Mouse (Mus musculus) heart, embryonic 11.5 days (tissue): ENCODE data around the gene Snd1. TPM values are rescaled to one million over a fixed set of nuclear protein-coding genes. Genes with fewer than 3 reads are reported as not detected.
A peak's percentile ranks its signal among the peaks of the same experiment; 100 is the strongest.

Source experiments
- ATAC-seq: fragments of 200-750 bp; cut with Nextera tagmentation; replicated peaks from 2 replicates; pipeline ENCODE4 v1.8.0; 2017; ENCODE audit warnings: moderate library complexity; ENCODE audit not compliant: insufficient number of reproducible peaks, low FRiP score, low TSS enrichment
- H3K27ac ChIP-seq: fragments of 300-500 bp; sonication (generic); 2 replicates; pipeline ENCODE4 v1.5.1; 2014; ENCODE audit warnings: mild to moderate bottlenecking, low read depth, low read length
- H3K27me3 ChIP-seq: fragments of 300-500 bp; sonication (generic); 2 replicates; pipeline ENCODE4 v1.6.1; 2014; ENCODE audit warnings: mild to moderate bottlenecking, low read length, mixed read lengths; ENCODE audit not compliant: control insufficient read depth, insufficient read depth
- H3K36me3 ChIP-seq: fragments of 300-500 bp; sonication (generic); 2 replicates; pipeline ENCODE4 v1.6.1; 2014; ENCODE audit warnings: mild to moderate bottlenecking, low read length, moderate library complexity, mixed read lengths; ENCODE audit not compliant: control insufficient read depth, insufficient read depth
- H3K4me1 ChIP-seq: fragments of 300-500 bp; sonication (generic); 2 replicates; pipeline ENCODE4 v1.6.1; 2014; ENCODE audit warnings: low read length; ENCODE audit not compliant: control insufficient read depth, insufficient read depth
- H3K4me2 ChIP-seq: fragments of 300-500 bp; sonication (generic); 2 replicates; pipeline ENCODE4 v1.6.1; 2014; ENCODE audit warnings: mild to moderate bottlenecking, moderate library complexity
- H3K4me3 ChIP-seq: fragments of 300-500 bp; sonication (generic); 2 replicates; pipeline ENCODE4 v1.5.1; 2014; ENCODE audit warnings: low read depth, low read length
- H3K9ac ChIP-seq: fragments of 300-500 bp; sonication (generic); 2 replicates; pipeline ENCODE4 v1.6.1; 2014; ENCODE audit warnings: mild to moderate bottlenecking, low read depth, low read length, moderate library complexity
- H3K9me3 ChIP-seq: fragments of 300-500 bp; sonication (generic); replicated peaks from 2 replicates; pipeline ENCODE4 v1.6.1; 2016; ENCODE audit warnings: low read length; ENCODE audit not compliant: control insufficient read depth
- WGBS: fragments of 180-500 bp; shearing (Covaris S2); extraction: QIAGEN DNeasy Blood & Tissue Kit; methylation state at CpG from one replicate; pipeline ENCODE4 v1.1.7; 2014; ENCODE audit not compliant: insufficient replicate concordance; 5-methylcytosine and 5-hydroxymethylcytosine counted together
- polyA plus RNA-seq: library from polyadenylated mRNA; unstranded; fragments of >200 nt; fragmentation: Nextera tagmentation; extraction: Ambion mirVana; gene quantifications from 2 replicates; pipeline ENCODE4 v1.2.1, GENCODE M21; 2014

The Snd1 gene
- polyA plus RNA-seq, 1 experiment from 2014 or later, result 87.9 TPM

DNA sequence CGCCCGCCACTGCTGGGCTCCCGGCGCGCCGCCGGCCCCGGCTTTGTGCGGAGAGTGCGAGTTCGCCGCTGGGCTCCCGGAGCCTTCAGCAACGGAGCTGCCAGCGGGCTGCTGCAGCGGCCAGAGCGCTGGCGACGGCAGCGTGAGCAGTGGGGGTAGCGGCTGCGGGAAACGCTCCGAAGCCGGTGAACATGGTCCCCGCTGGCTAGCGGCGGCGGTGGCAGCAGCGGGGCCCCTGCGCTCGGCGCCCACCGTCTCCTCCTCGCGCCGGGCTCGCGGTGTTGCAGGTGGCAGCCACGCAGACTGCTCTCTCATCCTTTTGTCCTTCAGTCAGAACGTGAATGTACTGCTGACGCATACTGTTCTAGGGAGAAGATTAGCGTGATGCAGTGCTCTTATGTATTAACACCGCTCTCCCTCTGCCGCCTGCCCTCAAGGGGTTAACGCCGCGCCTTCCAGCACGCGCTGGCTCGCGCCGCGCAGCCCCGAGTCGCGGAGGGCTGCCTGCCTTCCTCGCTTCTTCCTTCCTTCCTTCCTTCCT, 357.9 kb downstream of the Snd1 start:
- Histone ChIP-seq H3K9ac (peak overlapping the region; percentile 75), H3K4me2 (peak overlapping the region; percentile 100), H3K4me3 (peak overlapping the region; percentile 70), H3K27me3 (peaks cover 16% of the 10 kb centered on the region), H3K9me3 (no peaks in the 10 kb centered on the region), H3K27ac (no peak overlapping the region), H3K36me3 (no peaks in the 10 kb centered on the region), H3K4me1 (peaks cover 10% of the 10 kb centered on the region; the same call in 1 of the 2 replicates)
- peak; percentile 27 for ATAC-seq
- 0% methylated on average over 48 of the region's 58 CpGs for WGBS

DNA sequence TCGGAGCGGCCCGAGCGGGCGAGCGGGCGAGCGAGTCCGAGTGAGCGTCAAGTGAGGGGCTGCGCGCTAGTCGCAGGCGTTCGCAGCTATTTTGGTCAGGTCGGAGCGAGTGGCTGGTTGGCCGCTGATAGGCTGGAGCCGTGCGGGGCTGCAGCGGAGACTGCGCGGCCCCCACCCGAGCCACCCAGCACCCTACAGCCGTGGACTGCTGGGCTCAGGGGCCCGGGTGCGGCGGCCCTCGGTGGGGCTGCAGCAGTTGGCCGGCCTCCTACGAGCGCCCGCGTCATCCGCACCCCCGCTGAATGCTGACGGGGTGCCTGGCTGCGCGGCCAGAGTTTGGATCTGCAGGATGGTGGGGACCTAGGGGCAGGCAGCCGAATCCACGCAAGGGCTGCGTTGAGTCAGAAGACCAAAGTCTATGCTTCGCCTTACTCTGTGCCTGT, 358.5 kb downstream of the Snd1 start:
- peaks cover 10% of the 10 kb centered on the region; the same call in 1 of the 2 replicates for H3K4me1 ChIP-seq
- ATAC-seq, result peak; percentile 49
- peak overlapping the region; percentile 75 for H3K9ac ChIP-seq
- no peaks in the 10 kb centered on the region for H3K36me3 ChIP-seq
- H3K4me3 ChIP-seq, result peak overlapping the region; percentile 70
- WGBS, result 2% methylated on average over 41 of the region's 43 CpGs
- peaks cover 16% of the 10 kb centered on the region for H3K27me3 ChIP-seq
- peak overlapping the region; percentile 100 for H3K4me2 ChIP-seq
- H3K9me3 ChIP-seq, result no peaks in the 10 kb centered on the region
- no peak overlapping the region for H3K27ac ChIP-seq

DNA sequence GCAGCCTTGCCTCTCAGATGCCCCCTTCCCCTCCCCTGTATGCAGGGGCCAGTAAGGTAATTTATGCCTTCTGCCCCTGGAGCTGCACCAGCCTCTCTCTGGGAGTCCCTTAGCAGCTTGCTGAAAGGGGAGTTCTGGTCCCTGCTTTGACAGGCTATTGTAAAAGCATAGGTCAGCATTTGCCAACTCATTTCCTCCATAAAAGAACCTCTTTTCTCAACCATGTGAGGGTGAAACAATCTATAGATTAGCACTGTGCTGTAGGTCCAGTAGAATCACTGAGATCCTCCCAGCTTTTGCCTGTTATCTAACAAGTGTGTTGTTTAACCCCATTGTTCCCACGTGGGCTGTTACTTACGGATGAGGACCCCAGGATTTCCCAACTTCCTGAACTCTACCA, 359.1 kb downstream of the Snd1 start:
- Histone ChIP-seq H3K4me2 (peak overlapping the region; percentile 100), H3K4me3 (0 out of 2 replicates have a peak overlapping the region, but pooled peaks have one; percentile 70), H3K4me1 (peaks cover 10% of the 10 kb centered on the region; the same call in 1 of the 2 replicates), H3K27ac (no peak overlapping the region), H3K27me3 (peaks cover 16% of the 10 kb centered on the region), H3K36me3 (no peaks in the 10 kb centered on the region), H3K9ac (no peak overlapping the region), H3K9me3 (no peaks in the 10 kb centered on the region)
- WGBS, result 42% methylated on average over 2 of the region's 2 CpGs
- ATAC-seq, result no peak

DNA sequence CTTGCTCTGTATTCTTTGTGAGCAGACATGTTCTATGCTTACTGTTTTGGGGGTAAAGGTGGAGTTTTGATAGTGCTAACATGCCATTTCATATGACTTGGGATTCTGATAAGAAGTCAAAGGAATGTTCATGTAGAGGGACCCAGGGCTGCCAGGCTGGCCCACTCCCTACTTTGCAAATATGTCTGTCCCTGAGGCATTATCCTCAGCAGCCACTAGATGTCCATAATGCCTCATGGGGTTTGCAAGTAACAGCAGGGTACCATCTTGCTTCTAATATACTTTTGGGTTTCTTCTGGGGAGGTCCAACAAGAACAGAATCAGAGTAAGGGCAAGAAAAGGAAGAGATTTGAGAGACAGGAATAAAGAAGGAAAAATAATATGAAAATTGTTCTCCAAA, 361.7 kb downstream of the Snd1 start:
- H3K27me3 ChIP-seq, result peaks cover 2% of the 10 kb centered on the region; the same call in 1 of the 2 replicates
- no peak overlapping the region for H3K4me3 ChIP-seq
- ATAC-seq, result no peak
- 0 out of 2 replicates have a peak, but pooled peaks cover 6% of the 10 kb centered on the region for H3K4me1 ChIP-seq
- H3K9me3 ChIP-seq, result no peaks in the 10 kb centered on the region
- H3K27ac ChIP-seq, result no peak overlapping the region
- H3K4me2 ChIP-seq, result no peak overlapping the region
- H3K36me3 ChIP-seq, result no peaks in the 10 kb centered on the region
- H3K9ac ChIP-seq, result no peak overlapping the region

DNA sequence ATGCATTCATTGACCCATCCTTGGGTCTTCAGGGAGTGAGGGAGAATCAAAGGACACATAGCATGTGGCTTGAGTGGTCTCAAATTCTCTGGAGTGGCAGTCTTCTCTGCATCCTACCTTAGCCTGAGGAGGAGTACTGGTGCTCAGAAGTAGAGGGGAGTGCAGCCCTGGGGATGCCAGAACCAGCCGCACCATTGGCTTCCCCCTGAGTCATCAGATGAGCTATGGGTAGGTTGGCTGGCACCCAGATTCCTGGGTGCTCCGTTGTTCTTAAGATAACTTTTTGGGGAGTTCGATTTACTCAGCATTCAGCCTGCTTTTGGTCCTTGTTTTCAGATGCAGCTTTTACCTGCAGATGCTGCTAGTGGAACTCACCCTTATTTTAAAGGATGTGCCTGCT, 366.6 kb downstream of the Snd1 start:
- Histone ChIP-seq H3K9me3 (no peaks in the 10 kb centered on the region), H3K27ac (no peak overlapping the region), H3K9ac (no peak overlapping the region), H3K4me2 (no peak overlapping the region), H3K4me3 (no peak overlapping the region), H3K36me3 (no peaks in the 10 kb centered on the region), H3K4me1 (peaks cover 23% of the 10 kb centered on the region), H3K27me3 (no peaks in the 10 kb centered on the region)
- WGBS, result 73% methylated on average over 3 of the region's 3 CpGs
- ATAC-seq, result no peak

DNA sequence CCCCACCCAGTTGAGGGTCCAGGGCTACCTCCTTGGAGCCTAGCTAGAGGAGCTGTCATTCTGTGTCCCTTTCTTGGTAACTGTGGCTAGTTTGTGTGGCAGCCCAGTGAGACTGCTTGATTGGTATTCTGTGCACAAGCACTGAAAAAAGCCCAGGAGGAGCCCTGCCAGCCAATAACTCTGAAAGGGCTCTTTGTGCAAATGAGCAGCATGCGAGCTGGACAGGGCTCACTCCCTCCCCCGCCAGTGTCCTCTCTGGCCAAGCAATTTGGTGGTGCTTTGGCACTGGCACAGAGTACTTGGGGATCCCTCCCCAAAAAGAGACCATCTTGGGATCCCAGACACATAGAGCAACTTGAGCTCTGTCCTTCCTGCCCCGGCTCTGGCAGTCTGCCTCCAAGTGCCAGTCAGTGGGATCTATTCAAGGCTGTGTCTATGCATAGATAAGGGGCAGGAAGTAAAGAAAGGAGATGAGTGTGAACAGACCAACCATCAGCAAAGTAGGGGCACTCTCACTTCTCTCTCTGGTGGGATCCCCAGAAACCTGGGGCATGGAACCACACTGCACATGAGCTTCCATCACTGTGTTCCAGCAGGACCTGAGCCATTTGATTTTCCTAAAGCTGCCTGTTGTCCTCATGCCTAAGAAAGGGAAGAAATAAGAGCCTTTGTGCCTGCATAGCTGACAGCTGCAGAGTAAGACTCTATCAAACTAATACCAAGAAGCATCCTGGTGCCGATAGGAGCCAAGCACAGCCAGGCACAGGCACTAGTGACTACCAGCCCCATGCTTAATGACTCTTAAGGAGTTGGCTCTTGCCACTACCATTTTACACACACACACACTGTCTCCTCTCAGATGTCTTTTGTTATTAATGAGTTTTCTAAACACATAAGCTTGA, 367.7 kb downstream of the Snd1 start:
- WGBS, result 55% methylated on average over 4 of the region's 4 CpGs
- no peak overlapping the region for H3K27ac ChIP-seq
- H3K27me3 ChIP-seq, result no peaks in the 10 kb centered on the region
- H3K4me1 ChIP-seq, result peaks cover 25% of the 10 kb centered on the region
- H3K9ac ChIP-seq, result no peak overlapping the region
- no peak overlapping the region for H3K4me2 ChIP-seq
- H3K9me3 ChIP-seq, result no peaks in the 10 kb centered on the region
- H3K4me3 ChIP-seq, result no peak overlapping the region
- no peaks in the 10 kb centered on the region for H3K36me3 ChIP-seq
- no peak for ATAC-seq

DNA sequence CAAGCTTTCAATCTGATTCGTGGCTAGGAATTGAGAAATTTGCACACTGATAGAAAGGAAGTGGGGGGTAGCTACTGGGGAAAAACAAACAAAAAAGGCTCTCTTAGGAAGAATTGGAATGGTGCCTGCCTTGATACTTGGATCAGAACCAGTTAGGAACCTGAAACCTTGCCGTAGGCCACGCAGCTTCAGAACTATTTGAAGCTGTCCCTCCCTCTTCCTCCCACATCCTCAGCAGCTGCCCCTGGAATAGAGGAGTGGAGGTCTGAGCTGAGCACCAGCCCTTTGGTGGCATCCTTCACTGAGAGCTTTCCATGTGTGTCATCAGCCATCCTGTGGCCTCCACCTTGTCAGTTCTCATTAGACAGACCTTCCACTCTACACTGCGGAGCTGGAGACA, 370.7 kb downstream of the Snd1 start:
- no peaks in the 10 kb centered on the region for H3K9me3 ChIP-seq
- no peak; the same call in 1 of the 2 replicates for ATAC-seq
- H3K27me3 ChIP-seq, result no peaks in the 10 kb centered on the region
- 45% methylated on average over 4 of the region's 4 CpGs for WGBS
- no peak overlapping the region for H3K4me3 ChIP-seq
- H3K4me1 ChIP-seq, result peaks cover 39% of the 10 kb centered on the region
- H3K27ac ChIP-seq, result no peak overlapping the region
- H3K36me3 ChIP-seq, result no peaks in the 10 kb centered on the region
- no peak overlapping the region for H3K4me2 ChIP-seq
- no peak overlapping the region for H3K9ac ChIP-seq

DNA sequence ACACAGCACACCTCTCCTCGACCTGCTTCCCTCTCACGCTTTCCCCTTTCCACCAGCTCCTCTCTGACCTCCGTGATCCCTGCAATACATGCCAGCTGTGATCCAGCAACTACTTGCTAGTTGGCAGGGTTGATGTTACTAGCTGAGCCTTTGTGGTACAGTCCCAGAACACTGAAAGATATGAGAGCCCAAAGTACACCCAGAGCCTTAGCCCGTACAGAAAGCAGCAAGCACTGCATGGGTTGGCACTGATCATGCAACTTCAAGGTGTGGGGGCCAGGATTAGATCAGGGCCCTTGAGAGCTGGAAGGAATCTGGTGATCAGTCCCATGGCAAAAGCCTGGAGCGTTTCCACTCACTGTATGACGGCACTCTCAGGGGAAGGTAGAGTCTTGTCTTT, 372.7 kb downstream of the Snd1 start:
- Histone ChIP-seq H3K9ac (no peak overlapping the region), H3K4me1 (peaks cover 34% of the 10 kb centered on the region), H3K9me3 (no peaks in the 10 kb centered on the region), H3K36me3 (no peaks in the 10 kb centered on the region), H3K27ac (no peak overlapping the region), H3K4me3 (no peak overlapping the region), H3K4me2 (no peak overlapping the region), H3K27me3 (no peaks in the 10 kb centered on the region)
- ATAC-seq, result no peak
- WGBS, result 68% methylated on average over 6 of the region's 6 CpGs
